Mouse (Mus musculus): ENCODE measurements around the gene Dync2li1.

The Dync2li1 gene

GRCm38 (mm10) chr17:84611971-84612370 is 14.3 kb upstream of the Dync2li1 start:
- DNase-seq, result no peak

GRCm38 (mm10) chr17:84615811-84616210 is 10.5 kb upstream of the Dync2li1 start:
- DNase-seq, result no peak

GRCm38 (mm10) chr17:84616526-84617074 is 9.7 kb upstream of the Dync2li1 start:
- no peak for DNase-seq

- DNase-seq, result no peak
Observed at GRCm38 (mm10) chr17:84617953-84618352, 8.3 kb upstream of the Dync2li1 start.

GRCm38 (mm10) chr17:84619112-84619511 is 7.2 kb upstream of the Dync2li1 start:
- DNase-seq, result no peak

GRCm38 (mm10) chr17:84620076-84620475 is 6.2 kb upstream of the Dync2li1 start:
- DNase-seq, result no peak

- no peak for DNase-seq
Observed at GRCm38 (mm10) chr17:84620610-84621009, 5.7 kb upstream of the Dync2li1 start.

- DNase-seq, result no peak
Observed at GRCm38 (mm10) chr17:84621209-84621608, 5.1 kb upstream of the Dync2li1 start.

- DNase-seq, result no peak
Observed at GRCm38 (mm10) chr17:84622028-84622427, 4.3 kb upstream of the Dync2li1 start.

GRCm38 (mm10) chr17:84622873-84623272 is 3.4 kb upstream of the Dync2li1 start:
- DNase-seq, result no peak

GRCm38 (mm10) chr17:84626857-84627305 is 585 bp downstream of the Dync2li1 start:
- no peak for DNase-seq

- no peak for DNase-seq
Observed at GRCm38 (mm10) chr17:84627721-84628120, 1.4 kb downstream of the Dync2li1 start.

- DNase-seq, result no peak
Observed at GRCm38 (mm10) chr17:84628611-84629010, 2.3 kb downstream of the Dync2li1 start.

GRCm38 (mm10) chr17:84631836-84632235 is 5.5 kb downstream of the Dync2li1 start:
- DNase-seq, result no peak

GRCm38 (mm10) chr17:84633443-84633842 is 7.1 kb downstream of the Dync2li1 start:
- DNase-seq, result peak; percentile 62

- DNase-seq, result no peak
Observed at GRCm38 (mm10) chr17:84636328-84636727, 10.0 kb downstream of the Dync2li1 start.

GRCm38 (mm10) chr17:84637971-84638370 is 11.7 kb downstream of the Dync2li1 start:
- no peak for DNase-seq

- no peak for DNase-seq
Observed at GRCm38 (mm10) chr17:84639796-84640378, 13.6 kb downstream of the Dync2li1 start.

- peak; percentile 84 for DNase-seq
Observed at GRCm38 (mm10) chr17:84641893-84642292, 15.6 kb downstream of the Dync2li1 start.

GRCm38 (mm10) chr17:84642324-84642723 is 16.0 kb downstream of the Dync2li1 start:
- no peak for DNase-seq

GRCm38 (mm10) chr17:84644292-84645050 is 18.2 kb downstream of the Dync2li1 start:
- DNase-seq, result no peak

- DNase-seq, result no peak
Observed at GRCm38 (mm10) chr17:84645119-84645518, 18.8 kb downstream of the Dync2li1 start.

- no peak for DNase-seq
Observed at GRCm38 (mm10) chr17:84645894-84646293, 19.6 kb downstream of the Dync2li1 start.

GRCm38 (mm10) chr17:84646477-84646876 is 20.2 kb downstream of the Dync2li1 start:
- no peak for DNase-seq
